Comparison of ENCODE assay signal across 8 mouse cellular contexts in genomic region chr8:126481494-126482347, GRCm38 (mm10). TPM values are rescaled to one million over a fixed set of nuclear protein-coding genes. Genes with fewer than 3 reads are reported as not detected.
A peak's percentile ranks its signal among the peaks of the same experiment; 100 is the strongest.
DNase-seq lines count a peak whose midpoint lies in the region; ATAC-seq lines count a peak whose summit lies in the region.

No protein-coding gene starts in this region.

- no peak overlapping the region for H3K27ac ChIP-seq in kidney, embryonic 14.5 days (ENCODE audit: low read depth, low read length)
- H3K27ac ChIP-seq in embryonic facial prominence, embryonic 11.5 days (replicated peaks; ENCODE audit: low read depth, low read length): no peak overlapping the region
- H3K27ac ChIP-seq in hindbrain, embryonic 13.5 days: no peak overlapping the region; the same call in 1 of the 2 replicates

- no peaks in the 10 kb centered on the region for H3K27me3 ChIP-seq in kidney, embryonic 14.5 days (ENCODE audit: control insufficient read depth, insufficient read depth, low read length)
- H3K27me3 ChIP-seq in embryonic facial prominence, embryonic 11.5 days (ENCODE audit: control insufficient read depth, insufficient read depth, low read length): no peaks in the 10 kb centered on the region
- H3K27me3 ChIP-seq in hindbrain, embryonic 13.5 days: peaks cover 15% of the 10 kb centered on the region
- H3K27me3 ChIP-seq in splenic B cell, adult 2 months (ENCODE audit: control insufficient read depth, insufficient read depth, low read length, poor library complexity, severe bottlenecking): no peaks in the 10 kb centered on the region

- WGBS in kidney, embryonic 14.5 days: 38% methylated on average over 8 of the region's 8 CpGs
- 33% methylated on average over 8 of the region's 8 CpGs for WGBS in embryonic facial prominence, embryonic 11.5 days
- WGBS in hindbrain, embryonic 13.5 days: 40% methylated on average over 8 of the region's 8 CpGs

- DNase-seq in kidney, adult 11 months: peak; percentile 23
- peak; percentile 79 for DNase-seq in ZHBTc4 (ENCODE audit: low read depth, low spot score)
- peak; percentile 89 for DNase-seq in embryonic facial prominence, embryonic 11.5 days (ENCODE audit: low spot score)
- peak; percentile 40 to 75 for DNase-seq in layer of hippocampus, postnatal 25 days (ENCODE audit: extremely low spot score in 1 of 2, low spot score in 1 of 2)
- peak; percentile 76 for DNase-seq in splenic B cell, adult 2 months (ENCODE audit: low read depth, low spot score)

- H3K36me3 ChIP-seq in kidney, embryonic 14.5 days (ENCODE audit: control insufficient read depth, insufficient read depth, low read length): no peaks in the 10 kb centered on the region
- no peaks in the 10 kb centered on the region for H3K36me3 ChIP-seq in embryonic facial prominence, embryonic 11.5 days (replicated peaks; ENCODE audit: control insufficient read depth, insufficient read depth, low read depth, low read length)
- H3K36me3 ChIP-seq in hindbrain, embryonic 13.5 days: no peaks in the 10 kb centered on the region
- H3K36me3 ChIP-seq in splenic B cell, adult 2 months (ENCODE audit: control insufficient read depth, insufficient read depth, low read length, poor library complexity, severe bottlenecking): no peaks in the 10 kb centered on the region

- ATAC-seq in kidney, embryonic 14.5 days (ENCODE audit: low FRiP score, low TSS enrichment): no peak
- peak; percentile 65; the same call in 1 of the 2 replicates for ATAC-seq in embryonic facial prominence, embryonic 11.5 days (replicated peaks; ENCODE audit: insufficient number of reproducible peaks, low FRiP score, low TSS enrichment, low read depth)
- peak; percentile 42; the same call in 1 of the 2 replicates for ATAC-seq in hindbrain, embryonic 13.5 days (ENCODE audit: low FRiP score)
- peak; percentile 73 for ATAC-seq in megakaryocyte, adult 5-6 weeks (ENCODE audit: poor library complexity, severe bottlenecking)

- H3K4me2 ChIP-seq in kidney, embryonic 14.5 days (replicated peaks; ENCODE audit: low read depth, low read length): no peak overlapping the region
- H3K4me2 ChIP-seq in embryonic facial prominence, embryonic 11.5 days (ENCODE audit: low read depth, low read length): no peak overlapping the region
- no peak overlapping the region for H3K4me2 ChIP-seq in hindbrain, embryonic 13.5 days

- H3K4me3 ChIP-seq in kidney, embryonic 14.5 days (ENCODE audit: low read length): no peak overlapping the region
- H3K4me3 ChIP-seq in embryonic facial prominence, embryonic 11.5 days (ENCODE audit: low read depth, low read length): no peak overlapping the region
- no peak overlapping the region for H3K4me3 ChIP-seq in hindbrain, embryonic 13.5 days

- H3K9me3 ChIP-seq in kidney, embryonic 14.5 days (ENCODE audit: control insufficient read depth, low read length): no peaks in the 10 kb centered on the region
- H3K9me3 ChIP-seq in embryonic facial prominence, embryonic 11.5 days (replicated peaks; ENCODE audit: control insufficient read depth, low read length): no peaks in the 10 kb centered on the region
- no peaks in the 10 kb centered on the region for H3K9me3 ChIP-seq in hindbrain, embryonic 13.5 days

- H3K9ac ChIP-seq in kidney, embryonic 14.5 days (ENCODE audit: low read depth, low read length): no peak overlapping the region
- no peak overlapping the region for H3K9ac ChIP-seq in embryonic facial prominence, embryonic 11.5 days (replicated peaks; ENCODE audit: low read length)
- no peak overlapping the region for H3K9ac ChIP-seq in hindbrain, embryonic 13.5 days

- H3K4me1 ChIP-seq in kidney, embryonic 14.5 days (ENCODE audit: control insufficient read depth, insufficient read depth, low read length): no peaks in the 10 kb centered on the region
- H3K4me1 ChIP-seq in embryonic facial prominence, embryonic 11.5 days (ENCODE audit: control insufficient read depth, insufficient read depth, low read length): no peaks in the 10 kb centered on the region
- peaks cover 4% of the 10 kb centered on the region; the same call in 1 of the 2 replicates for H3K4me1 ChIP-seq in hindbrain, embryonic 13.5 days (replicated peaks)

RNA-seq across cellular contexts. Expression of gene Tarbp1, which starts 6.9 kb away (rescaled TPM):
- polyA plus RNA-seq in kidney, embryonic 14.5 days (2014; fragmentation: Nextera tagmentation; extraction: Ambion mirVana): 3.3 and 6.3 TPM in 2 replicates
- 2.6 and 3.4 TPM in 2 replicates for polyA plus RNA-seq in embryonic facial prominence, embryonic 11.5 days (2014; fragmentation: Nextera tagmentation; extraction: Ambion mirVana)
- 1.5 and 1.6 TPM in 2 replicates for polyA plus RNA-seq in hindbrain, embryonic 13.5 days (2015; fragmentation: Nextera tagmentation; extraction: Ambion mirVana)
- 1 to 10 TPM; 3.5 to 4.1 TPM for total RNA-seq in layer of hippocampus, postnatal 25 days (2021)
- total RNA-seq in megakaryocyte, adult 5-6 weeks (2015): 3.2 TPM in 2 replicates
- total RNA-seq in megakaryocyte, adult 5-6 weeks (2017): 2.3 TPM in 2 replicates

RNA-seq across cellular contexts. Expression of gene Coa6, which starts 59.4 kb away (rescaled TPM):
- polyA plus RNA-seq in kidney, embryonic 14.5 days (2014; fragmentation: Nextera tagmentation; extraction: Ambion mirVana): 57.7 and 68.6 TPM in 2 replicates
- 47.8 and 56.5 TPM in 2 replicates for polyA plus RNA-seq in embryonic facial prominence, embryonic 11.5 days (2014; fragmentation: Nextera tagmentation; extraction: Ambion mirVana)
- 46.8 and 49.6 TPM in 2 replicates for polyA plus RNA-seq in hindbrain, embryonic 13.5 days (2015; fragmentation: Nextera tagmentation; extraction: Ambion mirVana)
- 10 to 100 TPM; 25.3 to 28.3 TPM for total RNA-seq in layer of hippocampus, postnatal 25 days (2021)
- total RNA-seq in megakaryocyte, adult 5-6 weeks (2015): 24.4 and 36.5 TPM in 2 replicates
- 25.7 and 30.1 TPM in 2 replicates for total RNA-seq in megakaryocyte, adult 5-6 weeks (2017)

Comparison
In these comparisons a context has a peak if more than half of its experiments do, and no peak if none do; other contexts are left out.
1. DNase-seq: peak in every context shown above with its lines; median percentile 89 in embryonic facial prominence, embryonic 11.5 days; 79 in ZHBTc4; 76 in splenic B cell, adult 2 months; 58 in layer of hippocampus, postnatal 25 days; 23 in kidney, adult 11 months.